Mouse (Mus musculus) E14TG2a.4 (cell line): Measurements from ENCODE around the gene 1110051M20Rik.

Experiments
- CTCF ChIP-seq: conservative IDR thresholded peaks from 2 replicates; pipeline ENCODE4 v1.5.1; 2014; ENCODE audit warnings: low read length
- NANOG ChIP-seq: IDR thresholded peaks from 2 replicates; pipeline ENCODE4 v1.6.1; 2014; ENCODE audit warnings: borderline replicate concordance, low read length, mixed read lengths
- POU5F1 ChIP-seq: IDR thresholded peaks from 2 replicates; pipeline ENCODE4 v1.6.1; 2014; ENCODE audit warnings: low read length, borderline replicate concordance

DNA sequence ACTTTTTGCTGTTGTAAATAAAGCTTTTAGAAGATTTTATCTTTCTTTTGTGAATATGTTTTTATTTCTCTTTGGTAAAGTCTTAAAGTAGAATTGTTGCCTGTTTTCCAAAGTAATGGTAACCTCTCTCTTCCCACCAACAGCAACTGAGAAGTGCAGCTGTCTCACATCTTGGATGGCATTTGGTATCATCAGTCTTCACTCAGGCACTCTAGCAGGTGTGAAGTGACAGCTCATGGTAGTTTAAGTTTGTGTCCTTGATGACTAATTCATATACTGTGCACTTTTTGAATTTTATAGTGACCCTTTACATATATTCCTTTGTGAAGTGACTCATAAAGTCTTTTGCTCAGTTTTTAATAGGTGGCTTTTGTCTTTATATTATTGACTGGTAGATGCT lies 92.7 kb downstream of the 1110051M20Rik start:
- TF ChIP-seq CTCF (no peak), NANOG (no peak), POU5F1 (no peak)
